Mouse (Mus musculus) stomach, embryonic 14.5 days (tissue): ENCODE measurements around the gene Rab7b. TPM values are rescaled to one million over a fixed set of nuclear protein-coding genes. Genes with fewer than 3 reads are reported as not detected.

Experiments
- ATAC-seq: fragments of 200-750 bp; cut with Nextera tagmentation; 2 replicates; pipeline ENCODE4 v1.8.0; 2017; ENCODE audit warnings: low read depth, moderate TSS enrichment; ENCODE audit not compliant: insufficient number of reproducible peaks, insufficient read depth, low FRiP score
- H3K27ac ChIP-seq: fragments of 300-500 bp; sonication (generic); 2 replicates; pipeline ENCODE4 v1.5.1; 2014; ENCODE audit warnings: mild to moderate bottlenecking, low read length, moderate library complexity, mixed read lengths
- H3K27me3 ChIP-seq: fragments of 300-500 bp; sonication (generic); 2 replicates; pipeline ENCODE4 v1.6.1; 2014; ENCODE audit warnings: low read length, control low read depth, mixed read lengths; ENCODE audit not compliant: control insufficient read depth, insufficient read depth
- H3K36me3 ChIP-seq: fragments of 300-500 bp; sonication (generic); 2 replicates; pipeline ENCODE4 v1.6.1; 2014; ENCODE audit warnings: mild to moderate bottlenecking, control low read depth, low read length, moderate library complexity, mixed read lengths; ENCODE audit not compliant: control insufficient read depth, insufficient read depth
- H3K4me1 ChIP-seq: fragments of 300-500 bp; sonication (generic); 2 replicates; pipeline ENCODE4 v1.6.1; 2014; ENCODE audit warnings: low read length, control low read depth, mixed read lengths; ENCODE audit not compliant: control insufficient read depth, insufficient read depth
- H3K4me2 ChIP-seq: fragments of 300-500 bp; sonication (generic); replicated peaks from 2 replicates; pipeline ENCODE4 v1.6.1; 2014; ENCODE audit warnings: low read depth, low read length, control low read depth
- H3K4me3 ChIP-seq: fragments of 300-500 bp; sonication (generic); 2 replicates; pipeline ENCODE4 v1.5.1; 2014; ENCODE audit warnings: low read depth, low read length, control low read depth
- H3K9ac ChIP-seq: fragments of 300-500 bp; sonication (generic); replicated peaks from 2 replicates; pipeline ENCODE4 v1.6.1; 2014; ENCODE audit warnings: low read depth, mild to moderate bottlenecking, control low read depth, low read length, moderate library complexity, mixed read lengths
- H3K9me3 ChIP-seq: fragments of 300-500 bp; sonication (generic); 2 replicates; pipeline ENCODE4 v1.6.1; 2016; ENCODE audit warnings: low read depth, low read length, control low read depth; ENCODE audit not compliant: control insufficient read depth
- WGBS: fragments of 180-500 bp; shearing (Covaris S2); extraction: QIAGEN DNeasy Blood & Tissue Kit; methylation state at CpG from one replicate; pipeline ENCODE4 v1.1.7; 2014; 5-methylcytosine and 5-hydroxymethylcytosine counted together
- polyA plus RNA-seq: library from polyadenylated mRNA; unstranded; fragments of >200 nt; fragmentation: Nextera tagmentation; extraction: Ambion mirVana; gene quantifications from 2 replicates; pipeline ENCODE4 v1.2.1, GENCODE M21; 2014

Rab7b gene
- polyA plus RNA-seq, 1 experiment from 2014 or later = 3.9 TPM

DNA sequence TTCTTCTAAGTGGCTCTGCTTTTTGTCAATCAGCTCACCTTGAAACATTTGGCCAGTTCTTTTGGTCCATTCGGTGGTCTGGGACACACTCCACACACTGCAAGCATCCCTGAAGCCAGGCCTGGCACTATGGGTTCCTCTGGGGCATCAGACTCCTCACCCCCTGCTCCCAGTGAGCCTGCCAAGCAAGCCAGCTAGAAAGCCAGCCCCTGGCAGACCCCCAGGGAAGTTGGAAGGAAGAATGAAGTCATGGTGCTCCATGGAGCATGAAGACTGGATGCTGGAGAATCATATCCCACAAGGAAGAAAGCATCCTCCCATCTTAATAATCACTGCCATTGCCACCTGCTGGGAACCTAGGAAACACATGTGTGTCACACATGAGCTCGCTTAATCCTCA lies 60.1 kb downstream of the Rab7b start:
- Histone ChIP-seq H3K27me3 (no peaks in the 10 kb centered on the region), H3K4me3 (no peak overlapping the region), H3K9me3 (no peaks in the 10 kb centered on the region), H3K9ac (no peak overlapping the region), H3K27ac (no peak overlapping the region), H3K4me2 (no peak overlapping the region), H3K4me1 (0 out of 2 replicates have a peak, but pooled peaks cover 4% of the 10 kb centered on the region), H3K36me3 (no peaks in the 10 kb centered on the region)
- no peak for ATAC-seq
- 77% methylated on average over 2 of the region's 2 CpGs for WGBS

DNA sequence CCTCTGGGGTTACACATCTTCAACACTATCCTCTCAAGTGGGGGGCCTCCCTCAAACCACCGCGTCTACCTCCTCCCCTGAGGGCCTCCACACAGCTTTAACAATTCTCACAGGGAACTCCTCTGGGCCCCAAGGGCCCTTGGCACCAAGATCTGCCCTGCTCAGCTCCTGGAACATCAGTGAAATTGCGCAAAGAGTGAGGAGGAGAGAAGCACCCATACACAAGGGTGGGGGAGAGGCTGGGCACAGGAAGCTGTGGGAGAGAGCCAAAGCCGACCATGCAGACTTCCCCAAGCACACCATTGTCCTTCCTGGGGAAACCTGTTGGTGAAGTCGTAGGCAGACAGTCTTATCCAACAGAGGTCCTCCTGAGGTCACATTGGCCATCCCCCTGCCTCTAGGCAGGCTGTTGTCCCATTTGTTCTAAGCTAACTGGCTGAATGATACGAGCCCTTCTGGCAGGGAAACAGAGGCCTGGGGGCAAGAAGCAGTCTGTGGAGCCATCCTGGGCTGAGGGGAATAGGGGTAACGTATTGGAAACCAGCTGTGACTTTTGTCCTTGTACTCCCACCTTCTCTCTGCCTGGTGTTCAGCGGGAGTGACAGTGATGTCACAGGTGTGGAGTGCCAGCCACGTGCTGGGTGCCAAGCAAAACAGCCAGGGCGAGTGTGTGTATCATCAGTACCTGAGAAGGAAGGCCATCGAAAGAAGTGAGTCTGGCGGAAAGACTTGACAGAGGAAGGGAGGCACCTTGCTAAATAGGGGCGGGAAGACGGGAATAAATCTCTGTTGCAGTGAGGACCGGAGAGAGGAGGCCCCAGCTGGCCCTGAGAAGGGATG lies 61.4 kb downstream of the Rab7b start:
- Histone ChIP-seq H3K27me3 (no peaks in the 10 kb centered on the region), H3K36me3 (no peaks in the 10 kb centered on the region), H3K4me2 (no peak overlapping the region), H3K9ac (no peak overlapping the region), H3K4me1 (no peaks in the 10 kb centered on the region), H3K9me3 (no peaks in the 10 kb centered on the region), H3K27ac (no peak overlapping the region), H3K4me3 (no peak overlapping the region)
- no peak for ATAC-seq
- WGBS = 69% methylated on average over 15 of the region's 15 CpGs

DNA sequence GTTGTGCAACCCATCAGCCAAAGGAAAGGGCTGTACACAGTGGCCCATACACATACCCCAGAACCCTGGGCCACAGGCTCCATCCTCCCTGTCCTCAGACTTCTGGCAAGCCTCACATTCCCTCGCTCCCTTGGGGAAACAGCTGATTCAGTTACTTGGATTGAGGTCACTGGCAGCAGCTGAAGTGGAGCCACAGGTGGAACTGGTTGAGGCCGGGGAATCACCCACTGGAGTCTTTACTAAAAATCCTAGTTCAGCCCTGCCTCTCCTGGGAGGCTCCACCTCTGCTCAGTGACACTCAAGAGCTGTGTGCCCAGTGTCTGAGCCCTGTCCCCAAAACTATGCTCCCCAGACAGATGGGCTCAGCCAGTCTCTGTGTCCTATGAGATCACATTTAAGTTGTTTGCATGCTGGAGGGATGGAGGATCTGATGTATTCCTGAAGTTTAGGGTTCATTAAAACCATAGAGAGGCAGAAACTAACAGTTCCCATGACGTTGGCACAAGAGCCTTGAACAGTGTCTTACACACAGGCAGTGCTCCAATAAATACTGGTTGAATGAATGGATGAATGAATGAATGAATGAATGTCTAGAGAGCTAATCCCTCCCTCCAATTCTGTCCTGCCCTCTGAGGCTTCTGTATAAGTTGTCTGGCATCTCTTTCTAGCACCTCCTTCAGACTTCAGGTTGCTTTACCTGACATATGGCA lies 62.8 kb downstream of the Rab7b start:
- H3K9me3 ChIP-seq = no peaks in the 10 kb centered on the region
- WGBS = 82% methylated on average over 3 of the region's 3 CpGs

DNA sequence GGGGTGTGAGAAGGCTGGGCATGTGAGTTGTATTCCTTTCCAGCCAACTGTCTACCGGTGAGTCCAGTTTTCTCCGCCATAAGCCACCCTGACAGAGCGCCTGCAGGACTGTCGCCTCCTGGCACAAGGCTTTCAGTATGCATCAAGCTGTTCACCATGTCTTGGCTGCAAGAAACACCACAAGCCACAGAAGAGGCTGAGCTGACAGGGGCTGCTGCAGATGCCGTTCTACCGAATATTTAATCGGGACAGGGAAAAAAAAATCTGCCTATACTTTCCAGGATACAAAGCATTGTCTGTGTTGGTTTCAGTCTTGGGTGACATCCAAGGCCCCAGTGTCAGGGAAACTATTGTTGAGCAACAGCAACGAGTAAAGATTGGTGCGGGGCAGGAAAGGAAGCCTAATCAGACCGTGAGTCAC lies 63.4 kb downstream of the Rab7b start:
- ATAC-seq = no peak; the same call in 1 of the 2 replicates
- no peaks in the 10 kb centered on the region for H3K9me3 ChIP-seq
- 65% methylated on average over 10 of the region's 10 CpGs for WGBS
- no peak overlapping the region for H3K9ac ChIP-seq
- H3K27me3 ChIP-seq = no peaks in the 10 kb centered on the region
- H3K36me3 ChIP-seq = no peaks in the 10 kb centered on the region
- no peak overlapping the region for H3K4me2 ChIP-seq
- H3K4me1 ChIP-seq = no peaks in the 10 kb centered on the region
- no peak overlapping the region for H3K4me3 ChIP-seq
- H3K27ac ChIP-seq = no peak overlapping the region

More for the DNA sequence above, 62.8 kb downstream of the Rab7b start:
- H3K27ac ChIP-seq = no peak overlapping the region
- no peaks in the 10 kb centered on the region for H3K36me3 ChIP-seq
- H3K4me3 ChIP-seq = no peak overlapping the region
- no peak overlapping the region for H3K4me2 ChIP-seq
- no peak overlapping the region for H3K9ac ChIP-seq
- no peaks in the 10 kb centered on the region for H3K4me1 ChIP-seq
- ATAC-seq = no peak
- H3K27me3 ChIP-seq = no peaks in the 10 kb centered on the region

DNA sequence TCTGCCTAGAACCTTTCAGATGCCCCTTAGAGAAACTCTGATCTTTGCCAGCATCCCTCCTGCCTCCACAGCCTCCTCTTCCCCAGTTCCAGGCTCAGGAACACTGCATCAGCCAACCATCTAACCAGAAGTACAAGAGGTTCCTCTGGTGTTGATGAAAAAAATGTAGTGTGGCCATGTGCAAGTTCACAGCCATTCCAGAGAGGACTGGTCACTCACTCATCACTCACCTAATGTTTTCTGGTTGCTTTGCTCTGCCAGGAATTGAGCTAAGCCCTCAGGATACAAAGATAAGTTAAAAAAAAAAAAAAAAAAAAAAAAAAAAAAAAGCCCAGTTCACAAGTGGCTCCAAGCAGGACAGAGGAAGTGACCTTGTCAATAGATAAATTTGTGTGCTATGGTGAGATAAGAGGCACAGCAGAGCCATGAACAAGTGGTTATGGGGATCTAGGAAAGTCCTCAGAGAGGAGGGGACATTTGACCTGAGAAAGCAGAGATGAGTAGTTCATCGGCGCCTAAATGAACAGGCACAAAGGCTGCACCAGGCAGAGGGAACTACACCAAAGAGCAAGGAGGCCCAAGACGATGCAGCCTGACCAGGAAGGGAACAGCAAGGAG lies 65.8 kb downstream of the Rab7b start:
- no peaks in the 10 kb centered on the region for H3K27me3 ChIP-seq
- no peak overlapping the region for H3K4me3 ChIP-seq
- no peaks in the 10 kb centered on the region for H3K9me3 ChIP-seq
- no peak overlapping the region for H3K4me2 ChIP-seq
- WGBS = 67% methylated on average over 3 of the region's 3 CpGs
- no peak for ATAC-seq
- no peaks in the 10 kb centered on the region for H3K4me1 ChIP-seq
- H3K9ac ChIP-seq = no peak overlapping the region
- no peak overlapping the region for H3K27ac ChIP-seq
- no peaks in the 10 kb centered on the region for H3K36me3 ChIP-seq

DNA sequence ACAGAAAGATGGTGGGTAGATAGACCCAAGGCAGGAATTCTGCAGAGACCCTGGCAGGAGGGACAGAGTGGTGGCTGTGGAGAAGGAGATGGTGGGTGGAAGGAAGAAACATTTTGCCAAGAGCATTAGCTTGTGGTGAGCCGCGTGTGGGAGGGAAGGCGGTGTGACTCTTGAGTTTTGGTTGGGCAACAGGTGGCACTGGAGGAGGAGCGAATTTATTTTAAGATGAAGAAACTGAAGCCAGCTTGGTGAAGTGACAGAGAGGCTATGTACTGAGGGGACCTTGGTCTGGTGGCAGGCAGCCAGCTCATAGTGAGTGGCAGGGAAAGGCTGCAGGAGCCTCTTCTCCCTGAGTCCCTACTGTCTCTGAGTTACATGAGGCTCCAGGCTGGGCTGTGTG lies 66.4 kb downstream of the Rab7b start:
- no peak for ATAC-seq
- WGBS = 83% methylated on average over 4 of the region's 4 CpGs
- Histone ChIP-seq H3K27ac (no peak overlapping the region), H3K36me3 (no peaks in the 10 kb centered on the region), H3K9me3 (no peaks in the 10 kb centered on the region), H3K4me1 (no peaks in the 10 kb centered on the region), H3K27me3 (no peaks in the 10 kb centered on the region), H3K4me2 (no peak overlapping the region), H3K4me3 (no peak overlapping the region), H3K9ac (no peak overlapping the region)

DNA sequence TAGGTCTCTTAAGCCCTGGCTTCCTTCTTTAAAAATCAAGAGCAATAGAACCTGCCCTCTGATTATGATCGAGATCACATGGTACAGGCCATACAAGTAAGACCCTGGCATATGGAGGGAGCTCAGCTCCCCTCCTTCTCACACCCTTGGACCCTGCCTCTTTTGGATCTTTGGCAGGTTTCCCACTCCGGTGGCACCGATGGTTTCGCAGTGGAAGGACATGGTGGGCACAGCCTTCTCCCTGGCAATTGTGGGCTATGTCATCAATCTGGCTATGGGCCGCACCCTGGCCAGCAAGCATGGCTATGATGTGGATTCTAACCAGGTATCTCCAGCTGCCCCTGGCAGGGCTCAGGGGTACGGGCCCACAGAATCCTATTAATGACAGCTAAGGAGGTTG lies 68.7 kb downstream of the Rab7b start:
- 94% methylated on average over 6 of the region's 6 CpGs for WGBS
- Histone ChIP-seq H3K9me3 (no peaks in the 10 kb centered on the region), H3K4me3 (no peak overlapping the region), H3K9ac (no peak overlapping the region), H3K36me3 (no peaks in the 10 kb centered on the region), H3K4me2 (no peak overlapping the region), H3K27ac (no peak overlapping the region), H3K4me1 (no peaks in the 10 kb centered on the region), H3K27me3 (no peaks in the 10 kb centered on the region)
- no peak for ATAC-seq

DNA sequence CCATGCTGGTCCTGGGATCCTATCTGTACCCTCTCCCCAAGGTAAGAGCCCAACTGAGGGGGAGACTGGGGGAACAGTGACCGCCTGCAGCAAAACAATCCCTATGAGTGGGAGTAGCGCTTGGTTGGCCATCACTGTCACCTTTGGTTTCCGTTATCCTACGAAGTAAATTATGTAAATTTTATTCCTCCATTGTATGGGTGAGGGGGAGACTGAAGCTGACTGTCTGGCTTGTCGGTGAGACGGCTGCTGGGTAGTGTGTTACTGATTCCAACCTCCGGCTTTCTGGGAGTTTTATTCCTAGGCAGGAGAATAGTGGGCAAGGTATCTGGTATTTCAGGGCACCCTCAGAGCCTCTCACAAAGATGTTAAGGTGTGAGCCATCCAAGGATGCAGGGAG lies 70.3 kb downstream of the Rab7b start:
- 82% methylated on average over 7 of the region's 7 CpGs for WGBS
- no peak overlapping the region for H3K27ac ChIP-seq
- ATAC-seq = no peak
- no peaks in the 10 kb centered on the region for H3K4me1 ChIP-seq
- H3K4me3 ChIP-seq = no peak overlapping the region
- H3K9me3 ChIP-seq = no peaks in the 10 kb centered on the region
- H3K27me3 ChIP-seq = no peaks in the 10 kb centered on the region
- H3K36me3 ChIP-seq = no peaks in the 10 kb centered on the region
- H3K9ac ChIP-seq = no peak overlapping the region
- H3K4me2 ChIP-seq = no peak overlapping the region
